Mouse (Mus musculus): ENCODE results near the gene Hpse. TPM values are rescaled to one million over a fixed set of nuclear protein-coding genes. Genes with fewer than 3 reads are reported as not detected.

The Hpse gene
- polyA plus RNA-seq, 1 experiment = not detected

GRCm38 (mm10) chr5:100636794-100637544 lies 82.5 kb downstream of the Hpse start:
- H3K4me3 ChIP-seq (ENCODE audit: insufficient read depth, low read depth, low read length) = no peak overlapping the region
- TF ChIP-seq CTCF (IDR thresholded peaks at IDR 0.05; ENCODE audit: insufficient read depth, low read depth, low read length) = no peak
- no peak for TF ChIP-seq POLR2A (IDR thresholded peaks at IDR 0.05; ENCODE audit: insufficient read depth, low read depth, low read length)
- H3K27ac ChIP-seq (ENCODE audit: insufficient read depth, low read depth, low read length) = no peak overlapping the region
- WGBS = 70% methylated on average over 8 of the region's 8 CpGs
- H3K4me1 ChIP-seq (ENCODE audit: control insufficient read depth, insufficient read depth, low read length) = no peaks in the 10 kb centered on the region

- H3K4me1 ChIP-seq (ENCODE audit: control insufficient read depth, insufficient read depth, low read length) = no peaks in the 10 kb centered on the region
- TF ChIP-seq POLR2A (IDR thresholded peaks at IDR 0.05; ENCODE audit: insufficient read depth, low read depth, low read length) (no peak), CTCF (IDR thresholded peaks at IDR 0.05; ENCODE audit: insufficient read depth, low read depth, low read length) (no peak)
- no peak overlapping the region for H3K27ac ChIP-seq (ENCODE audit: insufficient read depth, low read depth, low read length)
- no peak overlapping the region for H3K4me3 ChIP-seq (ENCODE audit: insufficient read depth, low read depth, low read length)
- WGBS = 98% methylated on average over 4 of the region's 4 CpGs
Measured at GRCm38 (mm10) chr5:100635908-100636307, 83.6 kb downstream of the Hpse start.

DNA sequence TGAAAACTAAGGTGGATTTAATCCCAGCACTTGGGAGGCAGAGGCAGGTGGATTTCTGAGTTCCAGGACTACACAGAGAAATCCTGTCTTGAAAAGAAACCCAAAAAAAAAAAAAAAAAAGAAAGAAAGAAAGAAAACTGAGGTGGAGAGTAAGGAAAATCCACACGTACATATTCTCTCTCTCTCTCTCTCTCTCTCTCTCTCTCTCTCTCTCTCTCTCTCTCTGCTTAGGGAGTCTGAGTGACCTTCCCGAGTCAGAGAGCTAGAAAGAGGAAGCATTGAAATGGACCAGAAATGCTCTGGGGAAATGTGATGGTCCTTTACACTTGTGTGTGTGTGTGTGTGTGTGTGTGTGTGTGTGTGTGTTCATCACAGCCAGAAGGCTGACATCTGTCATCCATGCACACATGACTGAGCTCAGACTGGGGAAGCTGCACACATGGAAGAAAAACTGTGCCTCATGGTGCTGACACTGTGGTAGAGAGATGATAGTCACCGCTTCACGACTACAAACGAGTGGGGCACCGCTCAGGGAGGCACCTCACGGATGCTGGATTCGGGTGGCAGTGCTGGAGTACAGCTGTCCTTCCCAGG lies 84.5 kb downstream of the Hpse start:
- TF ChIP-seq POLR2A (IDR thresholded peaks at IDR 0.05; ENCODE audit: insufficient read depth, low read depth, low read length) (no peak), CTCF (IDR thresholded peaks at IDR 0.05; ENCODE audit: insufficient read depth, low read depth, low read length) (no peak)
- H3K4me1 ChIP-seq (ENCODE audit: control insufficient read depth, insufficient read depth, low read length) = no peaks in the 10 kb centered on the region
- H3K4me3 ChIP-seq (ENCODE audit: insufficient read depth, low read depth, low read length) = no peak overlapping the region
- H3K27ac ChIP-seq (ENCODE audit: insufficient read depth, low read depth, low read length) = no peak overlapping the region
- 84% methylated on average over 8 of the region's 8 CpGs for WGBS

- Histone ChIP-seq H3K27ac (ENCODE audit: insufficient read depth, low read depth, low read length) (no peak overlapping the region), H3K4me3 (ENCODE audit: insufficient read depth, low read depth, low read length) (no peak overlapping the region), H3K4me1 (ENCODE audit: control insufficient read depth, insufficient read depth, low read length) (no peaks in the 10 kb centered on the region)
- TF ChIP-seq CTCF (IDR thresholded peaks at IDR 0.05; ENCODE audit: insufficient read depth, low read depth, low read length) (no peak), POLR2A (IDR thresholded peaks at IDR 0.05; ENCODE audit: insufficient read depth, low read depth, low read length) (no peak)
- WGBS = 84% methylated on average over 8 of the region's 8 CpGs
Measured at GRCm38 (mm10) chr5:100632540-100633129, 86.9 kb downstream of the Hpse start.

Other genes with a start within 250 kb of the Hpse start
- not detected in 2 replicates for gene Lin54, start 219.1 kb downstream of the Hpse start, polyA plus RNA-seq (2012; ENCODE audit: insufficient read depth, insufficient read length, low replicate concordance, missing spikeins)
- 234 TPM in 1 of 2 replicates, not detected in the other for gene Cops4, start 201.4 kb downstream of the Hpse start, polyA plus RNA-seq (2012; ENCODE audit: insufficient read depth, insufficient read length, low replicate concordance, missing spikeins)
- not detected in 2 replicates for gene Plac8, start 147.5 kb downstream of the Hpse start, polyA plus RNA-seq (2012; ENCODE audit: insufficient read depth, insufficient read length, low replicate concordance, missing spikeins)
- gene Coq2, start 44.6 kb downstream of the Hpse start, polyA plus RNA-seq (2012; ENCODE audit: insufficient read depth, insufficient read length, low replicate concordance, missing spikeins) = not detected in 2 replicates
- not detected in 2 replicates for gene Helq, start 78.9 kb upstream of the Hpse start, polyA plus RNA-seq (2012; ENCODE audit: insufficient read depth, insufficient read length, low replicate concordance, missing spikeins)
- not detected in 2 replicates for gene Mrps18c, start 78.9 kb upstream of the Hpse start, polyA plus RNA-seq (2012; ENCODE audit: insufficient read depth, insufficient read length, low replicate concordance, missing spikeins)
- gene Abraxas1, start 101.2 kb upstream of the Hpse start, polyA plus RNA-seq (2012; ENCODE audit: insufficient read depth, insufficient read length, low replicate concordance, missing spikeins) = not detected in 2 replicates
- not detected in 2 replicates for gene Gpat3, start 126.0 kb upstream of the Hpse start, polyA plus RNA-seq (2012; ENCODE audit: insufficient read depth, insufficient read length, low replicate concordance, missing spikeins)

Data from olfactory bulb, adult 2 months (tissue).